Mouse (Mus musculus): Measurements from ENCODE around the gene Gm4869.

DNA sequence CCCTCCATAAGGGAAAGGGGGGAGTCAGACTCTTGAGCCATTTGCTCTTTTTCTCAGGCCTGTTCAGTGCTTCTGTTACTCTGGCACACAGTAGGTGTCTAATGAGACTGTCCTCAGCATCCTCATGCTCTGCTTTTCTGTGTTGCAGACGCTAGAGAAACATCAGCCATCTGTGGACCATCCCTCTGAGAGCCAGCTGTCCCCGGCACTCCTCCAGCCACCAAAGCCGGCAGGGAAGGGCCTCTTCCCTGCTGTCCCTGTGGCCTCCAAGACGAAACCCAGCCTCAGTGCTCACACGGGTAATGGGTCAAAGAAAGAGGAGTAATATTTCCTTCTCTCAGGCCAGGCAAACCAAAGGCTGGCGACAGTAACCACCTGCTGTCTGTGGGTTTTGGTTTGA, 45.7 kb downstream of the Gm4869 start:
- TF ChIP-seq GATA1 (IDR thresholded peaks at IDR 0.05; ENCODE audit: low read length), result no peak
- TF ChIP-seq TAL1 (IDR thresholded peaks at IDR 0.05; ENCODE audit: low read length), result no peak
